Mouse (Mus musculus): ENCODE results near the gene Csgalnact2. TPM values are rescaled to one million over a fixed set of nuclear protein-coding genes. Genes with fewer than 3 reads are reported as not detected.

Gene Csgalnact2
- polyA plus RNA-seq, 1 experiment from 2014 or later = 10.2 TPM

GRCm38 (mm10) chr6:118150988-118151387 lies 12.0 kb upstream of the Csgalnact2 start:
- Histone ChIP-seq H3K9me3 (replicated peaks; ENCODE audit: control insufficient read depth, low read length) (no peaks in the 10 kb centered on the region), H3K27me3 (ENCODE audit: control insufficient read depth, insufficient read depth, low read length) (no peaks in the 10 kb centered on the region), H3K4me1 (ENCODE audit: control insufficient read depth, insufficient read depth, low read length) (no peaks in the 10 kb centered on the region), H3K4me3 (ENCODE audit: low read depth, low read length) (no peak overlapping the region), H3K36me3 (ENCODE audit: control insufficient read depth, insufficient read depth, low read length) (no peaks in the 10 kb centered on the region), H3K27ac (ENCODE audit: low read depth, low read length) (no peak overlapping the region), H3K9ac (ENCODE audit: low read depth, low read length) (no peak overlapping the region), H3K4me2 (no peak overlapping the region)
- no peak for ATAC-seq (replicated peaks; ENCODE audit: insufficient number of reproducible peaks, low FRiP score, low TSS enrichment)
- WGBS (ENCODE audit: insufficient replicate concordance) = 68% methylated on average over 8 of the region's 8 CpGs

- Histone ChIP-seq H3K9ac (ENCODE audit: low read depth, low read length) (no peak overlapping the region), H3K9me3 (replicated peaks; ENCODE audit: control insufficient read depth, low read length) (no peaks in the 10 kb centered on the region), H3K4me3 (ENCODE audit: low read depth, low read length) (no peak overlapping the region), H3K4me2 (no peak overlapping the region), H3K27ac (ENCODE audit: low read depth, low read length) (no peak overlapping the region), H3K36me3 (ENCODE audit: control insufficient read depth, insufficient read depth, low read length) (no peaks in the 10 kb centered on the region), H3K27me3 (ENCODE audit: control insufficient read depth, insufficient read depth, low read length) (no peaks in the 10 kb centered on the region), H3K4me1 (ENCODE audit: control insufficient read depth, insufficient read depth, low read length) (no peaks in the 10 kb centered on the region)
- WGBS (ENCODE audit: insufficient replicate concordance) = 74% methylated on average over 2 of the region's 2 CpGs
- ATAC-seq (replicated peaks; ENCODE audit: insufficient number of reproducible peaks, low FRiP score, low TSS enrichment) = no peak
Observed at GRCm38 (mm10) chr6:118150538-118150937, 11.6 kb upstream of the Csgalnact2 start.

- Histone ChIP-seq H3K4me3 (ENCODE audit: low read depth, low read length) (no peak overlapping the region), H3K9ac (ENCODE audit: low read depth, low read length) (no peak overlapping the region), H3K27me3 (ENCODE audit: control insufficient read depth, insufficient read depth, low read length) (no peaks in the 10 kb centered on the region), H3K4me2 (no peak overlapping the region), H3K27ac (ENCODE audit: low read depth, low read length) (no peak overlapping the region), H3K36me3 (ENCODE audit: control insufficient read depth, insufficient read depth, low read length) (no peaks in the 10 kb centered on the region), H3K4me1 (ENCODE audit: control insufficient read depth, insufficient read depth, low read length) (no peaks in the 10 kb centered on the region), H3K9me3 (replicated peaks; ENCODE audit: control insufficient read depth, low read length) (no peaks in the 10 kb centered on the region)
- no peak for ATAC-seq (replicated peaks; ENCODE audit: insufficient number of reproducible peaks, low FRiP score, low TSS enrichment)
- 79% methylated on average over 4 of the region's 4 CpGs for WGBS (ENCODE audit: insufficient replicate concordance)
Observed at GRCm38 (mm10) chr6:118150128-118150527, 11.2 kb upstream of the Csgalnact2 start.

DNA sequence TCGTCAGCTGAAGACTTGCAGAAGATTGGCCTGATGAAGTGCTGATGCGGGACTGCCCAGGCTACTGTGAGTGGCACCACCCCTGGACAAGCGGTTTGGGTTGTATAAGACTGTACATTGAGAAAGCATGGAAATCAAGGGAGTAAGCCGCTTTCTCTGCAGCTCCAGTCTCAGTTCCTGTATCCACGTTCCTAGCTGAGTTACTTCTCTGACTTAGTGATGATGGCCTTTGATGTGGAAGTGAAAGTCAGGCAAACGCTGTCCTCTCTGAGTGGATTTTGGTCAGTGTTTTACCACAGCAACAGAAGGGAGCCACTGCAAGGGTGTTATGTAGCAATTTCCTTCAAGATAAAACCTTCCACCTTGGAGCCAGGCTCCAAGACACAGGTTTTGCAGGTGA lies 2.0 kb upstream of the Csgalnact2 start:
- Histone ChIP-seq H3K4me1 (ENCODE audit: control insufficient read depth, insufficient read depth, low read length) (no peaks in the 10 kb centered on the region), H3K4me2 (no peak overlapping the region), H3K36me3 (ENCODE audit: control insufficient read depth, insufficient read depth, low read length) (no peaks in the 10 kb centered on the region), H3K27ac (ENCODE audit: low read depth, low read length) (no peak overlapping the region), H3K4me3 (ENCODE audit: low read depth, low read length) (no peak overlapping the region), H3K27me3 (ENCODE audit: control insufficient read depth, insufficient read depth, low read length) (no peaks in the 10 kb centered on the region), H3K9me3 (replicated peaks; ENCODE audit: control insufficient read depth, low read length) (peaks cover 6% of the 10 kb centered on the region), H3K9ac (ENCODE audit: low read depth, low read length) (no peak overlapping the region)
- no peak for ATAC-seq (replicated peaks; ENCODE audit: insufficient number of reproducible peaks, low FRiP score, low TSS enrichment)
- 73% methylated on average over 6 of the region's 6 CpGs for WGBS (ENCODE audit: insufficient replicate concordance)

DNA sequence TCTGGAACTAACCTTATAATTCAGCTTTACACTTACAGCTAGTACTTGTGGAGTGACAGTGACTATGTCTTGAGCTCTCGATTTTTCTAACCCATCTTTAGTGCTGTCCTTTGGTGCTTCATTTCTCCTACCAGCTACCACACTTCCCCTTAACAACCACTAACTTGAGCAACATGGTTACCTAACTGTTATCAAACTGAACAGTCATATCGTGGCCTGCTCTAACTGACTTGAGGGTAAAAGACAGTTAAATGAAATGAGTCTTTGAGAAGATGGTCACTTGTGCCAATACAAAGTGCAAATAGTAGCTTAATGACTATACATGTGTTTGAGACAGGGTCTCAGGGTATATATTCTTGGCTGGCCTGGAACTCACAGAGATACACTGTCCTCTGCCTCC lies 1.8 kb downstream of the Csgalnact2 start:
- Histone ChIP-seq H3K4me2 (no peak overlapping the region), H3K4me1 (ENCODE audit: control insufficient read depth, insufficient read depth, low read length) (no peaks in the 10 kb centered on the region), H3K4me3 (ENCODE audit: low read depth, low read length) (no peak overlapping the region), H3K27ac (ENCODE audit: low read depth, low read length) (no peak overlapping the region), H3K27me3 (ENCODE audit: control insufficient read depth, insufficient read depth, low read length) (no peaks in the 10 kb centered on the region), H3K9me3 (replicated peaks; ENCODE audit: control insufficient read depth, low read length) (no peaks in the 10 kb centered on the region), H3K36me3 (ENCODE audit: control insufficient read depth, insufficient read depth, low read length) (no peaks in the 10 kb centered on the region), H3K9ac (ENCODE audit: low read depth, low read length) (no peak overlapping the region)
- 60% methylated on average over 2 of the region's 2 CpGs for WGBS (ENCODE audit: insufficient replicate concordance)
- ATAC-seq (replicated peaks; ENCODE audit: insufficient number of reproducible peaks, low FRiP score, low TSS enrichment) = no peak

DNA sequence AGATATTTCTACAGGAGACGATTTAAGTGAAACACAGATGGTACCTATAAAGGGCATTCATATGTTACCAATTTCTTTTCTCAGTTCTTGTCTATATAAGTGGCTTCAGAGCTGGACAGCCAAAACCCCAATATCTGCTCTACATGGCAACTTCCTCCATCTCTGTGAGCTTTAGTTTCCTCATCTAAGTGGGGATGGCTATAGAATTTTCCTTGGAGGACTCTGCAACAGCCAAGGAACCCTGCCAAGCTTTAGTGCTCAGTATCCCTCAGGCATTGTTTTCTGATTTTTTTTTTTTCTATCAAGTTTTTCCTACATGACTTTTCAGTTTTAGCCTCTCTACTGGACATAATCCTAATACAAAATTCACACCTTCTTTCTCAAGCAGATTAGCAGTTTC lies 4.5 kb downstream of the Csgalnact2 start:
- no peaks in the 10 kb centered on the region for H3K9me3 ChIP-seq (replicated peaks; ENCODE audit: control insufficient read depth, low read length)

GRCm38 (mm10) chr6:118130022-118130421 lies 8.9 kb downstream of the Csgalnact2 start:
- Histone ChIP-seq H3K4me3 (ENCODE audit: low read depth, low read length) (no peak overlapping the region), H3K27ac (ENCODE audit: low read depth, low read length) (no peak overlapping the region), H3K9me3 (replicated peaks; ENCODE audit: control insufficient read depth, low read length) (no peaks in the 10 kb centered on the region), H3K4me1 (ENCODE audit: control insufficient read depth, insufficient read depth, low read length) (peaks cover 15% of the 10 kb centered on the region), H3K4me2 (no peak overlapping the region), H3K27me3 (ENCODE audit: control insufficient read depth, insufficient read depth, low read length) (no peaks in the 10 kb centered on the region), H3K9ac (ENCODE audit: low read depth, low read length) (no peak overlapping the region), H3K36me3 (ENCODE audit: control insufficient read depth, insufficient read depth, low read length) (no peaks in the 10 kb centered on the region)
- ATAC-seq (replicated peaks; ENCODE audit: insufficient number of reproducible peaks, low FRiP score, low TSS enrichment) = no peak
- 80% methylated on average over 2 of the region's 2 CpGs for WGBS (ENCODE audit: insufficient replicate concordance)

More for the DNA sequence above, 4.5 kb downstream of the Csgalnact2 start:
- no peak for ATAC-seq (replicated peaks; ENCODE audit: insufficient number of reproducible peaks, low FRiP score, low TSS enrichment)
- Histone ChIP-seq H3K4me2 (no peak overlapping the region), H3K4me3 (ENCODE audit: low read depth, low read length) (no peak overlapping the region), H3K36me3 (ENCODE audit: control insufficient read depth, insufficient read depth, low read length) (no peaks in the 10 kb centered on the region), H3K27ac (ENCODE audit: low read depth, low read length) (no peak overlapping the region), H3K4me1 (ENCODE audit: control insufficient read depth, insufficient read depth, low read length) (no peaks in the 10 kb centered on the region), H3K9ac (ENCODE audit: low read depth, low read length) (no peak overlapping the region), H3K27me3 (ENCODE audit: control insufficient read depth, insufficient read depth, low read length) (no peaks in the 10 kb centered on the region)
- WGBS (ENCODE audit: insufficient replicate concordance) = 87% methylated on average over 1 of the region's 1 CpGs

DNA sequence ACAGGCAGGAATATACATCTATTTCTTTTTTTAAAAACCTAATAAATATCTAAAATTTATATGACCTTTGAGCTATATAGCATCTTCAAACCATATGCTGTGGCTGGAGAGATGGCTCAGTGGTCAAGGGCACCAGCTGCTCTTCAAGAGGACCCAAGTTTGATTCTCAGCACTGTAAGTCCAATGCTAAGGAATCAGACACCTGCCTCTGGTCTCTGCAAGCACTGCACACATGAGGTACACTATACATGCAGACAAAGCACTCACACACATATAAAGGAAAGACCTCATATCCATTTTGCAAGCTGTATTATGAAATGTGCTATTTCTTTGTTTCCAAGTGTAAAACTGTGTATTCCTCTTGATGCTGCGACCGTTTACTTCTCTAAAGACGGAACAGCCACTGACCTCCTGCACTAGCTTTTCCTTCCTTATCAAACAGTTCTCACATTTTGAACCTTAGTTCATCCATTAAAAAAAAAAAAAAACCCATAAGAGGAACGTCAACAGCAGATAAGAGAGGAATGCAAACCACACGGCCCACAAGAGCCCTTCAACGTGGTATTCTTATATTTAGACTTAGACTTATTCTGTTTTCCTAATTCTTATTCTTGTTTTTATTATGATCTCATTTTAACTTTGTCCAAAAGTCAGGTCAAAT lies 11.0 kb downstream of the Csgalnact2 start:
- Histone ChIP-seq H3K4me2 (peak overlapping the region; percentile 36), H3K27ac (ENCODE audit: low read depth, low read length) (peak overlapping the region; percentile 22; the same call in 1 of the 2 replicates), H3K36me3 (ENCODE audit: control insufficient read depth, insufficient read depth, low read length) (peaks cover 2% of the 10 kb centered on the region; the same call in 1 of the 2 replicates), H3K4me3 (ENCODE audit: low read depth, low read length) (no peak overlapping the region), H3K4me1 (ENCODE audit: control insufficient read depth, insufficient read depth, low read length) (peaks cover 15% of the 10 kb centered on the region), H3K9ac (ENCODE audit: low read depth, low read length) (no peak overlapping the region), H3K27me3 (ENCODE audit: control insufficient read depth, insufficient read depth, low read length) (no peaks in the 10 kb centered on the region), H3K9me3 (replicated peaks; ENCODE audit: control insufficient read depth, low read length) (no peaks in the 10 kb centered on the region)
- ATAC-seq (replicated peaks; ENCODE audit: insufficient number of reproducible peaks, low FRiP score, low TSS enrichment) = no peak
- WGBS (ENCODE audit: insufficient replicate concordance) = 12% methylated on average over 6 of the region's 6 CpGs

DNA sequence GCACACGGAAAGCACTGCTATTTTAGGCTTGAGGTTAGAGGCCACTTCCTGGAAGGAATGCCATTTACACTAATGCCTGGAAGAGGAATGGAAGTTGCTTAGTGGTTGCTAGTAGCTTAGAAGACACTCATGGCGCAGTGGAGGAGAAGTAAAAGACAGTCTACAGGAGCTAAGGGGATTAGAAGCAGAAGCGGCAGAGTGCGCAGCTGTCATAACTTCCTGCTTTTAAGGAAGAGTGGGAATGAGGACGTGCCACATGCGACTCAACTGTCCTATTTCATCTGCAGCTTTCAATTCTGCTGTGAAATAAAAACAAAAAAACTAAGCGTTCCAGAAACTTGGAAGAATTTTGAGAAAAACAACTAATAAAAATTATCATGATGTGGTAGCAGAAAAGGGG lies 11.7 kb downstream of the Csgalnact2 start:
- ATAC-seq (replicated peaks; ENCODE audit: insufficient number of reproducible peaks, low FRiP score, low TSS enrichment) = no peak

More for the DNA sequence above, 11.7 kb downstream of the Csgalnact2 start:
- Histone ChIP-seq H3K36me3 (ENCODE audit: control insufficient read depth, insufficient read depth, low read length) (peaks cover 4% of the 10 kb centered on the region; the same call in 1 of the 2 replicates), H3K4me1 (ENCODE audit: control insufficient read depth, insufficient read depth, low read length) (peaks cover 15% of the 10 kb centered on the region), H3K9ac (ENCODE audit: low read depth, low read length) (no peak overlapping the region), H3K9me3 (replicated peaks; ENCODE audit: control insufficient read depth, low read length) (no peaks in the 10 kb centered on the region), H3K27me3 (ENCODE audit: control insufficient read depth, insufficient read depth, low read length) (no peaks in the 10 kb centered on the region), H3K27ac (ENCODE audit: low read depth, low read length) (no peak overlapping the region), H3K4me2 (no peak overlapping the region), H3K4me3 (ENCODE audit: low read depth, low read length) (no peak overlapping the region)
- WGBS (ENCODE audit: insufficient replicate concordance) = 68% methylated on average over 7 of the region's 7 CpGs

Data from heart, embryonic 11.5 days (tissue).